Mouse (Mus musculus) MEL (cell line): ENCODE results near the gene Syne2. TPM values are rescaled to one million over a fixed set of nuclear protein-coding genes. Genes with fewer than 3 reads are reported as not detected.

Experiments used
- DNase-seq: peaks from one replicate; pipeline ENCODE4 v3.0.0; 2011; ENCODE audit warnings: low read depth, low spot score
- H3K27ac ChIP-seq: 2 replicates; pipeline ENCODE4 v1.5.1; 2012; ENCODE audit warnings: low read depth, mild to moderate bottlenecking, control low read depth, low read length, moderate library complexity; ENCODE audit not compliant: control insufficient read depth
- H3K27me3 ChIP-seq, 2 experiments: fragments of 150-350 bp in 1 of 2; sonication (generic) in 1 of 2; 2 replicates each; pipeline ENCODE4 v1.6.1; 2012; ENCODE audit warnings: low read length in 2 of 2, mild to moderate bottlenecking in 2 of 2, improper control_type of control experiment in 1 of 2, moderate library complexity in 1 of 2; ENCODE audit not compliant: insufficient read depth in 2 of 2, control insufficient read depth in 1 of 2
- H3K36me3 ChIP-seq, 2 experiments: 2 replicates each; pipeline ENCODE4 v1.6.1; 2012 to 2014; ENCODE audit warnings: low read length in 2 of 2, improper control_type of control experiment in 1 of 2, inconsistent platforms in 1 of 2, mild to moderate bottlenecking in 1 of 2; ENCODE audit not compliant: insufficient read depth in 2 of 2, control insufficient read depth in 1 of 2
- H3K4me1 ChIP-seq, 2 experiments: fragments of 150-350 bp in 1 of 2; sonication (generic) in 1 of 2; 2 replicates each; pipeline ENCODE4 v1.6.1; 2012; ENCODE audit warnings: low read length in 2 of 2, improper control_type of control experiment in 1 of 2, mild to moderate bottlenecking in 1 of 2; ENCODE audit not compliant: insufficient read depth in 2 of 2, control insufficient read depth in 1 of 2
- H3K4me3 ChIP-seq, 2 experiments: fragments of 150-350 bp in 1 of 2; sonication (generic) in 1 of 2; 2 replicates each; pipeline ENCODE4 v1.5.1; 2012; ENCODE audit warnings: low read depth in 2 of 2, low read length in 2 of 2, mild to moderate bottlenecking in 2 of 2, moderate library complexity in 2 of 2, control low read depth in 1 of 2, improper control_type of control experiment in 1 of 2; ENCODE audit not compliant: control insufficient read depth in 1 of 2, insufficient read depth in 1 of 2
- H3K79me2 ChIP-seq: 2 replicates; pipeline ENCODE4 v1.6.1; 2012; ENCODE audit warnings: mild to moderate bottlenecking, low read length, moderate library complexity; ENCODE audit not compliant: control insufficient read depth, poor library complexity, insufficient read depth
- H3K9ac ChIP-seq: 2 replicates; pipeline ENCODE4 v1.6.1; 2012; ENCODE audit warnings: low read depth, mild to moderate bottlenecking, control low read depth, low read length, moderate library complexity; ENCODE audit not compliant: control insufficient read depth, poor library complexity, severe bottlenecking
- H3K9me3 ChIP-seq: fragments of 150-350 bp; sonication (generic); replicated peaks from 2 replicates; pipeline ENCODE4 v1.6.1; 2012; ENCODE audit warnings: mild to moderate bottlenecking, low read length, improper control_type of control experiment, moderate library complexity; ENCODE audit not compliant: insufficient read depth
- BHLHE40 ChIP-seq: IDR thresholded peaks from 2 replicates; pipeline ENCODE4 v1.6.1; 2012; ENCODE audit warnings: low read depth, mild to moderate bottlenecking, inconsistent platforms, low read length, improper control_type of control experiment, borderline replicate concordance
- CTCF ChIP-seq, 3 experiments: IDR thresholded peaks in 2 of 3; conservative IDR thresholded peaks in 1 of 3; 2 replicates each; pipeline ENCODE4 v1.5.1; 2011 to 2012; ENCODE audit warnings: low read length in 3 of 3, low read depth in 2 of 3, mild to moderate bottlenecking in 2 of 3, improper control_type of control experiment in 1 of 3, inconsistent platforms in 1 of 3, mixed read lengths in 1 of 3, moderate library complexity in 1 of 3; ENCODE audit not compliant: control insufficient read depth in 1 of 3, insufficient read depth in 1 of 3, poor library complexity in 1 of 3, severe bottlenecking in 1 of 3
- E2F4 ChIP-seq: IDR thresholded peaks from 2 replicates; pipeline ENCODE4 v1.6.1; 2011; ENCODE audit warnings: low read depth, low read length, improper control_type of control experiment, borderline replicate concordance
- ELF1 ChIP-seq: IDR thresholded peaks from 2 replicates; pipeline ENCODE4 v1.6.1; 2014; ENCODE audit warnings: low read depth, mild to moderate bottlenecking, inconsistent platforms, low read length, improper control_type of control experiment, moderate library complexity
- EP300 ChIP-seq, 2 experiments: IDR thresholded peaks; 2 replicates each; pipeline ENCODE4 v1.6.1; 2011; ENCODE audit warnings: improper control_type of control experiment in 2 of 2, low read length in 2 of 2, low read depth in 1 of 2, mild to moderate bottlenecking in 1 of 2
- ETS1 ChIP-seq: IDR thresholded peaks from 2 replicates; pipeline ENCODE4 v1.6.1; 2012; ENCODE audit warnings: low read depth, mild to moderate bottlenecking, inconsistent platforms, low read length, improper control_type of control experiment, moderate library complexity
- HCFC1 ChIP-seq: IDR thresholded peaks from 2 replicates; pipeline ENCODE4 v1.6.1; 2012; ENCODE audit warnings: low read depth, mild to moderate bottlenecking, inconsistent platforms, low read length, improper control_type of control experiment, moderate library complexity
- KAT2A ChIP-seq: conservative IDR thresholded peaks from 2 replicates; pipeline ENCODE4 v1.6.1; 2012; ENCODE audit warnings: low read depth, low read length, improper control_type of control experiment, inconsistent platforms
- MAX ChIP-seq: IDR thresholded peaks from 2 replicates; pipeline ENCODE4 v1.6.1; 2011; ENCODE audit warnings: low read length, improper control_type of control experiment
- MXI1 ChIP-seq: IDR thresholded peaks from 2 replicates; pipeline ENCODE4 v1.6.1; 2011; ENCODE audit warnings: mild to moderate bottlenecking, low read depth, low read length, improper control_type of control experiment
- MYB ChIP-seq: IDR thresholded peaks from 2 replicates; pipeline ENCODE4 v1.6.1; 2011; ENCODE audit warnings: mild to moderate bottlenecking, low read depth, low read length, improper control_type of control experiment
- MYC ChIP-seq: IDR thresholded peaks from 2 replicates; pipeline ENCODE4 v1.6.1; 2011; ENCODE audit warnings: low read depth, mild to moderate bottlenecking, low read length, improper control_type of control experiment, moderate library complexity
- NELFE ChIP-seq: IDR thresholded peaks from 2 replicates; pipeline ENCODE4 v1.6.1; 2011; ENCODE audit warnings: low read depth, low read length, improper control_type of control experiment
- NRF1 ChIP-seq: IDR thresholded peaks from 2 replicates; pipeline ENCODE4 v1.6.1; 2014; ENCODE audit warnings: low read depth, mild to moderate bottlenecking, inconsistent platforms, low read length, improper control_type of control experiment, moderate library complexity; ENCODE audit not compliant: poor library complexity, insufficient read depth, severe bottlenecking
- POLR2A ChIP-seq, 2 experiments: IDR thresholded peaks; 2 replicates each; pipeline ENCODE4 v1.6.1; 2011 to 2012; ENCODE audit warnings: low read length in 2 of 2, mild to moderate bottlenecking in 2 of 2, control low read depth in 1 of 2, improper control_type of control experiment in 1 of 2, low read depth in 1 of 2, moderate library complexity in 1 of 2; ENCODE audit not compliant: control insufficient read depth in 1 of 2, insufficient read depth in 1 of 2, poor library complexity in 1 of 2
- RAD21 ChIP-seq: IDR thresholded peaks from 2 replicates; pipeline ENCODE4 v1.6.1; 2011; ENCODE audit warnings: mild to moderate bottlenecking, low read depth, low read length, improper control_type of control experiment
- RCOR1 ChIP-seq: IDR thresholded peaks from 2 replicates; pipeline ENCODE4 v1.6.1; 2012; ENCODE audit warnings: low read depth, mild to moderate bottlenecking, inconsistent platforms, low read length, improper control_type of control experiment
- SMC3 ChIP-seq: IDR thresholded peaks from 2 replicates; pipeline ENCODE4 v1.6.1; 2011; ENCODE audit warnings: low read depth, low read length, improper control_type of control experiment
- TAL1 ChIP-seq: IDR thresholded peaks from 2 replicates; pipeline ENCODE4 v1.6.1; 2012; ENCODE audit warnings: mild to moderate bottlenecking, inconsistent platforms, low read length, moderate library complexity, mixed read lengths
- TBP ChIP-seq: IDR thresholded peaks from 2 replicates; pipeline ENCODE4 v1.8.0; 2011; ENCODE audit warnings: low read depth, low read length, improper control_type of control experiment
- TCF12 ChIP-seq: IDR thresholded peaks from 2 replicates; pipeline ENCODE4 v1.6.1; 2014; ENCODE audit warnings: low read depth, mild to moderate bottlenecking, inconsistent platforms, low read length, improper control_type of control experiment, moderate library complexity
- UBTF ChIP-seq: IDR thresholded peaks from 2 replicates; pipeline ENCODE4 v1.6.1; 2012; ENCODE audit warnings: low read depth, mild to moderate bottlenecking, inconsistent platforms, low read length, improper control_type of control experiment, moderate library complexity, borderline replicate concordance; ENCODE audit not compliant: insufficient read depth
- ZC3H11A ChIP-seq: IDR thresholded peaks from 2 replicates; pipeline ENCODE4 v1.6.1; 2012; ENCODE audit warnings: low read depth, mild to moderate bottlenecking, inconsistent platforms, low read length, improper control_type of control experiment
- ZMIZ1 ChIP-seq: IDR thresholded peaks from 2 replicates; pipeline ENCODE4 v1.6.1; 2012; ENCODE audit warnings: low read depth, mild to moderate bottlenecking, inconsistent platforms, low read length, improper control_type of control experiment, moderate library complexity
- polyA plus RNA-seq, 2 experiments: library from polyadenylated mRNA; stranded (reverse) in 1 of 2; unstranded in 1 of 2; fragments of >175 nt in 1 of 2; fragments of >200 nt in 1 of 2; gene quantifications; 2 replicates each; pipeline versions ENCODE4 v1.2.1 to v1.2.4; 2012; ENCODE audit warnings: low replicate concordance in 2 of 2, low read depth in 1 of 2; ENCODE audit not compliant: insufficient read length in 2 of 2, insufficient read depth in 1 of 2, missing spikeins in 1 of 2
- total RNA-seq: library from RNA; depleted of rRNA; stranded (reverse); fragments of 300-350 nt; gene quantifications from 2 replicates; pipeline ENCODE4 v1.2.3, GENCODE M21; 2012

The Syne2 gene
- total and polyA plus RNA-seq, 3 experiments, result 0.06 to 0.15 TPM; not detected in 1

DNA sequence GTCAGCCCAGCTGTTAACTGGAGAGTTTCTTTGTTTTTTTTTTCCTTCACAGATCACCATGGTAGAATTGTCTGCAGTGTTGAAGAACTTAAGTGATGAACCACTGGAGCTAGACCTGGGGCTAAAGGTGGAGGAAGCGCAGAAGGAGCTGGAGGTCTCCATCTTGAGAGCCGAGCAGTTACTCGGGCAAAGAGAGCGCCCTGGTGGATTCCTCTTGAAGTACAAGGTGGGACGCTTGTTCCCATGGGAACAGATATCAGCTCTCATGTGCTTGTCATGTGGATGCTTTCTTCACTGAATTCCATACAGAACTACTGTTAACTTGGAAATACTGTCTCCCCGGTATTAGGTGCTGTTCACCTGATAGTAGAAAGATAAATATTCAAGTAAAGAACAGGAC, 101.0 kb downstream of the Syne2 start:
- no peak overlapping the region for H3K27ac ChIP-seq
- H3K79me2 ChIP-seq, result no peaks in the 10 kb centered on the region
- no peak overlapping the region for H3K4me3 ChIP-seq
- H3K9me3 ChIP-seq, result no peaks in the 10 kb centered on the region
- H3K4me1 ChIP-seq, result no peaks in the 10 kb centered on the region
- H3K27me3 ChIP-seq, result peaks cover 6 to 15% of the 10 kb centered on the region in 2 experiments
- H3K9ac ChIP-seq, result no peak overlapping the region
- TF ChIP-seq RAD21 (peak; percentile 10), NELFE (no peak), CTCF (IDR thresholded peaks at IDR 0.05 in 2 of 3, conservative IDR thresholded peaks at IDR 0.05 in 1 of 3; ENCODE audit: control insufficient read depth in 1 of 3, insufficient read depth in 1 of 3, low read depth in 2 of 3, low read length in 3 of 3, poor library complexity in 1 of 3, severe bottlenecking in 1 of 3) (0 out of 6 replicates have a peak, but pooled peaks of 1 of the 3 experiments have one; percentile 6)
- no peaks in the 10 kb centered on the region for H3K36me3 ChIP-seq
- peak; percentile 13 for DNase-seq

- Histone ChIP-seq H3K4me1 (no peaks in the 10 kb centered on the region), H3K9ac (no peak overlapping the region), H3K36me3 (no peaks in the 10 kb centered on the region), H3K27me3 (peaks cover 6 to 7% of the 10 kb centered on the region in 2 experiments), H3K27ac (no peak overlapping the region), H3K4me3 (no peak overlapping the region), H3K9me3 (no peaks in the 10 kb centered on the region), H3K79me2 (no peaks in the 10 kb centered on the region)
- no peak for TF ChIP-seq HCFC1
- TF ChIP-seq NRF1, result no peak
- no peak for TF ChIP-seq ZC3H11A
- no peak for TF ChIP-seq TBP
- no peak for TF ChIP-seq MYC
- TF ChIP-seq TCF12, result no peak
- no peak for TF ChIP-seq UBTF
- DNase-seq, result no peak
These were observed 105.0 kb downstream of the Syne2 start for GRCm38 (mm10) chr12:75922900-75923299.

DNA sequence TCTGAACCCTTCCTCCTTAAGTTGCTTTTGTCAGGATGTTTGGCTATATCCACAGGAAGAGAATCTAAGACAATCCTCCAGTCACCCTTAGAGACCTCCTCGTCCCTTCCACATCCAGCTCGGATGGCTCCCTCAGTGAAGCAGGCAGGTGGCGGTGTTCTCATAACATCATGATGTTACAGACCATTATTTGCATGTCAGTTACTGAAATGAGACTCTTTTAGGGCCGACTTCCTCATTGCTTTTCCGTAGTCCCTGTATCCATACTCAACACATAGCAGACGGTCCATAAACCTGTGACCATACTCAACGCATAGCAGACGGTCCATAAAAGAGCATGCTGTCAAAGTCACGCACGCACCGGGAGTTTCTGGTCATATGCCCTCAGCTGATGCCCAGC, 106.9 kb downstream of the Syne2 start:
- Histone ChIP-seq H3K4me1 (no peaks in the 10 kb centered on the region), H3K9me3 (no peaks in the 10 kb centered on the region), H3K36me3 (no peaks in the 10 kb centered on the region), H3K9ac (no peak overlapping the region), H3K79me2 (no peaks in the 10 kb centered on the region), H3K4me3 (no peak overlapping the region), H3K27me3 (peaks cover 6 to 11% of the 10 kb centered on the region in 2 experiments), H3K27ac (no peak overlapping the region)
- no peak for TF ChIP-seq RCOR1
- no peak for TF ChIP-seq ZMIZ1
- no peak for TF ChIP-seq MAX
- TF ChIP-seq ELF1, result no peak
- TF ChIP-seq KAT2A, result no peak
- no peak for TF ChIP-seq MYB
- no peak for TF ChIP-seq MYC
- no peak for TF ChIP-seq POLR2A (IDR thresholded peaks at IDR 0.05; ENCODE audit: control insufficient read depth in 1 of 2, insufficient read depth in 1 of 2, low read depth in 1 of 2, low read length in 2 of 2, poor library complexity in 1 of 2)
- TF ChIP-seq SMC3, result no peak
- no peak for TF ChIP-seq ETS1
- no peak for TF ChIP-seq UBTF
- TF ChIP-seq NELFE, result no peak
- TF ChIP-seq TCF12, result no peak
- no peak for TF ChIP-seq MXI1
- no peak for TF ChIP-seq BHLHE40
- TF ChIP-seq TAL1, result no peak
- no peak for TF ChIP-seq EP300 (IDR thresholded peaks at IDR 0.05; ENCODE audit: low read depth in 1 of 2, low read length in 2 of 2)
- TF ChIP-seq E2F4, result no peak
- no peak for DNase-seq
